1 mouse cellular context compared by ENCODE assay signal in genomic region chr17:46388200-46388599, GRCm38 (mm10).
TF ChIP-seq lines count a peak whose summit lies in the region.

No protein-coding gene starts in this region.

TF ChIP-seq in CH12.LX, 34 proteins besides CTCF, POLR2A, EP300 and RAD21 (continued from another document):
- TF ChIP-seq HCFC1 (IDR thresholded peaks at IDR 0.05; ENCODE audit: low read depth, low read length) (no peak), SMC3 (IDR thresholded peaks at IDR 0.05; ENCODE audit: low read depth, low read length) (no peak), ZC3H11A (IDR thresholded peaks at IDR 0.05; ENCODE audit: low read depth, low read length) (no peak), ELF1 (IDR thresholded peaks at IDR 0.05; ENCODE audit: low read depth, low read length) (no peak)
TF ChIP-seq in CH12.LX: peak in this region for 5.
